Mouse (Mus musculus) left cerebral cortex, postnatal 36 days (tissue): ENCODE data around the gene St3gal5. TPM values are rescaled to one million over a fixed set of nuclear protein-coding genes. Genes with fewer than 3 reads are reported as not detected.
"Not testable (repeated sequence)": the region's sequence is repeated elsewhere in the genome, so short reads cannot be mapped to it uniquely, and the experiment has no call there.

Experiments used
- DNase-seq, 2 experiments: peaks; one replicate each; pipeline ENCODE4 v3.0.0; 2021 to 2022; ENCODE audit warnings: low spot score in 2 of 2, mixed read lengths in 1 of 2
- intact Hi-C: fragments of 180-260 bp; cut with DNase I; formaldehyde crosslinking; loops from one replicate; pipeline ENCODE4 v1.15.1; 2025
- total RNA-seq, 2 experiments: library from RNA; stranded (reverse); gene quantifications; 2 replicates each; pipeline ENCODE4 v1.2.3; 2021

Gene St3gal5
- total RNA-seq, 2 experiments from 2014 or later, result 151 to 177 TPM

DNA sequence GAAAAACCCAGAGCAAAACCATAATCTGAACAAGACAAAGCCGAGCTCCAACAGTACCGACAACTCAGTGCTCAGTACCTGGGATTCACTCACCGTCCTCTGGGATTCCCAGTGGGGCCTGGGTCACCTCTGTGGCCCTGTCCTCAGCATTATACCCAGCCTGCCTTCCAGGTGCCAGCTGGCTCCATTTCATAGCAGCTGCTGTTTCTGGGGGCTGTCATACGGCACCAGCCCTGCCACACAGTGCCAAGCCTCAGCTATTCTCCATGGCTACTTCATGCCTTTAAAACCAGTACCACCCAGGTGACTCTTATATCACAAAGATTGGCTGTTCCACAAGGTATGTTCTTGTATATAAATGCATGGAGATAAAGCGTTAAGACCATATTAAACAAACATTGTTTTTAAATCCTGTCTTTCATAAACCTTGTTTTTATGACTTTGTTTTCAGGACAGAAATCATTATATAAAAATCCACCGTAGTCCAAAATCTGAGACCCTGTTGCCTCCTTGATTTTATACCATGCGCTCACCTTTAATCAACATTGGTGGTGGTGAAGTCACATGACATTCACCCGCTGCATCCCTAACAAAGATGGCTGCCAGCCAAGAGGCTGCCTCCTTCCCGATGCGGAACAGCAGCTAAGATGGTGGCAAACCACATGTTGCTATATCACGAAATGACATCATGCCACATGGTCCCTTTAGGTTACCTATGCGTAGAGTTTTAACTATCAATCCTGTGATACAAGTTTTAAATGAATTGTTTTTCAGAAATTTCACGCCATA, 27.1 kb downstream of the St3gal5 start:
- intact Hi-C loops, result no loop called here
- no peak for DNase-seq

DNA sequence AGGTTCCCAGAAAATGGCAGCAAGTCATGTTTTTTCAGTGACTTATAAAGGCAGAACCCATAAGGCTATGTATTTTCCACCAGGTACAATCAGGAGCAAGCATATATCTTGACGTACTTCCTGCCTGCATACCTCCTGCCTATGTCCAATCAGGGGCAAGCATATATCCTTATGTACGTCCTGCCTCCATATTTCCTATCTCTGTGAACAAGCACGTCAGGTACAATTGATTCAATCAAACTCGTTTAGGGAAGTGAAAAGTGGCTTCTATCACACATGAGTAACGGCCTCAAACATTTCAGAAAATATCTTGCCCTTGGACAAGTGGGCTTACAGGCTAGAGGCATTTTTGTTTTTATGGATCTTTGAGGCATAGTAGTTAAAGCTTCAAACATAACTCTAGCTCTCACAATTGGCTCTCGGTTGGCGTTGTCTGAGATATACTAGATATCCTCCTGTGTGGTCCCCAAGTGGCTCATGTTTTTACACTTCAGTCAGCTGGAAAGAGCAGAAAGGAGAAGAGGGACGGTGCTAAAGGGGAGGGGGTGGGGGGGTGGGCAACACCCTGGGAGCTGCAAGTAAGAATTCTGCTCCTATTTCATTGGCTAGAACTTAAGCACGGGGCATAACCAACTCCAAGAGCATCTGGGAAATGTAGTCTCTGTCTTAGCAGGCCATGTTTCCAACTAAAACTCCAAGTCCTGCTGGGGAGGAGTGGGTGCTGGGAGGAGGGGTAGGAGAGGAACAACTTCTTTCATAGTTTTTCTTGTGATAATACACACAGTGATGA, 28.9 kb downstream of the St3gal5 start:
- intact Hi-C loops, result no loop called here
- no peak for DNase-seq

- no peak for DNase-seq
- intact Hi-C loops, result no loop called here
Observed at GRCm38 (mm10) chr6:72130056-72130455, 32.7 kb downstream of the St3gal5 start.

DNA sequence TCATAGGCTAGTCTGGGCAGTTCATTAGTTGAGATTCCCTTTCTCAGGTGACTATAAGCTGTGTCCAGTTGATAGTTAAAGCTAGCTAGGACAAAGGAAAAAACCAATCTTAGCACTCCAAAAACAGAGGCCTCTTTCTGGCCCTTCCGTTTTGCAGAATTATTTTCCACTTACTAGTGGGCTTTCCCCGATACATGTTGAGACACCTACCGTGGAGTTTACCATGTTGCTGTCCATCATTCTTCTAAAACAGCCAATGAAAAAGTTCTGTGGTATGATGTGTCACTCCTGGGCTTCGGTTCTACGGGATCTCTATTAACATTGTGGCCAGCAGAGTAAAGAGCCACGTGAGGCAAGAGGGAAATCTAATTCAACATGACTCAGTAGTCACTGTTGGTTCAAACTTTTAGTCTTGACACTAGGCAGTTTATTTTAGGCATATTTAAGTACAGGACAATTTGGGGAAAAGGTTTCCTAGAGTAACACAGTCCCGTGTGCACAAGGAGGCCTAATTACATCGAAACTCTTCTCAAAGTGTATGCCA, 35.4 kb downstream of the St3gal5 start:
- intact Hi-C loops, result no loop called here
- no peak for DNase-seq

DNA sequence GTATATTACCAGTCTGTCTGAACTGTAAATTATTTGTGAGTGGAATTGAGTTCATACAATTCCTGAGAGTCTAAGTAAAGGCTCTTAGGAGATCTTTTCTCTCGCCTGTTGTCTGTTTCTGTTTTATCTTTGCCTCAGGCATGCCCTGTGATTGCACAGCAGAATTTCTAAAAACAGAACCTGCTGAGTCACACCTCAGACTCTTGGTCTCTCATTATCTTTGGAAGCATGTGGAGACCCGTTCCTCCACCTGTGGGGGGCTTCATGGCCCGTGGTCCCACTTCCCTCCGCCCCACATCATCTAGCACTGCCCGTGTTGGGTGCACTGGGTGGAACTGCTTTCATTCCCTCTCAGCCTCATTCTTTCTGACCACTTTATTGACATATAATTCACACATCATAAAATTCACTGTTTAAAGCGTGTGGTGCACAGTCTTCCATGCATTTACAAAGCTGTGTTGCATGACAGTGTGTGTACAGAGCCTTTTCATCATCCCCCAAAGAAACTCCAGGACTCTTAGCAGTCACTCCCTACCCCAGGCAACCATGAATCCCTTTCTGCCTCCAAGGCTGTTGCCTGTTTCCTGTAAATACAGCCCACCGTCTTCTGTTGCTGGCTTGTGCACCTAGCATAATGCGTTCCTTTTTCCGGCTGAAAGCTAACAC, 37.6 kb downstream of the St3gal5 start:
- intact Hi-C loops, result no loop called here
- no peak for DNase-seq

GRCm38 (mm10) chr6:72136016-72136415, 38.6 kb downstream of the St3gal5 start:
- intact Hi-C loops, result no loop called here
- DNase-seq, result no peak

DNA sequence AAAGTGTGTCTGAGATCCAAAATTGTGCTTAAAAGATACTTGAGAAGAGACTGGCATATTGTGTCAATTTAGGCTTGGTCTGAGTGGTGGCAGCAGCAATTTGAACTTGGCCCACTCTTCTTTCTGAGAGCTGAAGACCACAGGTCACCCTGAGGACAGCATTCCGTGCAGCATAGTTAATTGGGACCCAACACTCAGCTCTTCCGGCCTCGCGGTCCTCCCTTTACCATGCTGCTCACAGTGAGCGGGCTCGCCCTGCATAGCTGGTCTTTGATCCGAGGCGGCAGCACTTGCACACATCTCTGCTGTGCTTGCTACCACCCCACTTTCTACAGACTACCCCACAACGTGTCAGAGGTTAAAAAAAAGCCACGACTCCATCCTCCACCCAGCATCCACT, 39.2 kb downstream of the St3gal5 start:
- intact Hi-C loops, result no loop called here
- DNase-seq, result no peak

DNA sequence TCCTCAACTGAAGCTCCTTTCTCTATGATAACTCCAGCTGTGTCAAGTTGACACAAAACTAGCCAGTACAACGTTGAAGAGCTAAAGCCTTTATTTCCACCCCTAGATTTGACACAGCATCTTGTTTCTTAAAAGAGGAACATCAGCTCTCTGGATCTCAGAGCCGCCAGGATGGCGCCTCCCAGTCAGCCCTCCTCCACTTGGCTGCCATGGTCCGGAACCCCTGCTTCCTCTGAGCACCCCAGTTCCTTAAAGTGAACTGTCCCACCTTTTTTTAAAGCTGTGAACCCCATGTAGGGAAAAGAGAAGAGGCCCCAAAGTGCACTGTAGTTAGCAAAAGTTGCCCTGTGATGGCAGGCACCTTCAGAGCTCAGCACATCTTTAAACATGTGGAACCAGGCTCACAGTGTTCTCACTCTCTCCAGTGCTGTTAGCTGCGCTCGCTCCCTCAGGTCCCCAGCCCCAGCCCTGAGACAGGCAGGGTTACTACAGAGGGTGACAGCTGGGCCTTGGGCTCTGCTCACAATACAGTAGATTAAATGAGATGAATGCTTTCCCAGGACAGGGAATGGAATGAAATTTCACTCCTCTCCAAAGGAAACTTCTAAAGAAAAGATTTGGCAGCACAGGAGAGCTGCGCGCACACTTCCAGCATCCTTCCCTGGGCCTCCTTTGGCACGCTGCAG, 42.3 kb downstream of the St3gal5 start:
- no peak for DNase-seq
- intact Hi-C loops, result no loop called here

DNA sequence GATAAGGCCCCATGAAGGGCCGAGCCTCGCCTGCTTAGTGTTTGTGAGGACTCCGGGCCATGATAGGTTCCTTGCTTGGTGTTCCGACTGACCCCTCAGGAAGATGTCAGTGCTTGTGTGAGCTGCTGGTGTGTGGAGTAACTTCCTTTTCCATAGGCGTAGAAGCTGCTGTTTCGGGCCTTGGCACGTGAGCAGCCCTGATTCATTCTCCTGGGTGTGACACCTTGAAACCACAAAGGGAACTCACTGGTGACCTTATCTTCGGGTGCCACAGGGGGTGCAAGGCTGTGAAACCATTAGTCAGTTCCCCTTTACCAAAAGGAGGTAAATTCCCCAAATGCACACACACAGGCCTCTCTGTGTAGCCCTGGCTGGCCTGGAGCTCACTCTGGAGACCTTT, 43.0 kb downstream of the St3gal5 start:
- DNase-seq, result no peak
- intact Hi-C loops, result no loop called here

- DNase-seq, result no peak
- intact Hi-C loops, result no loop called here
Observed at GRCm38 (mm10) chr6:72141191-72141590, 43.8 kb downstream of the St3gal5 start.

GRCm38 (mm10) chr6:72142561-72142960, 45.2 kb downstream of the St3gal5 start:
- intact Hi-C loops, result no loop called here
- DNase-seq, result no peak

GRCm38 (mm10) chr6:72144353-72144752, 47.0 kb downstream of the St3gal5 start:
- intact Hi-C loops, result no loop called here
- no peak for DNase-seq

GRCm38 (mm10) chr6:72146803-72147202, 49.4 kb downstream of the St3gal5 start:
- no peak for DNase-seq
- intact Hi-C loops, result no loop called here

- no peak for DNase-seq
Observed at GRCm38 (mm10) chr6:72148721-72149120, 51.3 kb downstream of the St3gal5 start.

DNA sequence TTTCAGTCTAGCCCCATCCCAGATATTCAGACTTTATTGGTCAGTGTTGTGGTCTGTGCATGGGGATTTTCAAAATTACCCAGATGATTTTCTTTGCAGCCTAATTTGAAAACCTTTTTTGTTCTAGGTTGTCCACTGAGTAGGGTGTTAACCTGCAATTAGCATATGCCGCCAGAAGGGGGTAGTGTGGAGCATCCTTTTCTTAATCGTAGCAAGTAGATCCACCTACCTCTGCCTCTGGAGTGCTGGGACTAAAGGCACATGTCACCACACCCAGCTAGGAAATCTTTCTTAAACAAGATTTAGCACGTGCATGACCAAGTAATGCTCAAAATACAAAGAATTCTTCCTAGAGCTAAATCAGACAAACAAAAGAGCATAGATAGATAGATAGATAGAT, 52.4 kb downstream of the St3gal5 start:
- DNase-seq, result no peak
- intact Hi-C loops, result no loop called here

More at GRCm38 (mm10) chr6:72148721-72149120, 51.3 kb downstream of the St3gal5 start:
- intact Hi-C loops, result no loop called here

DNA sequence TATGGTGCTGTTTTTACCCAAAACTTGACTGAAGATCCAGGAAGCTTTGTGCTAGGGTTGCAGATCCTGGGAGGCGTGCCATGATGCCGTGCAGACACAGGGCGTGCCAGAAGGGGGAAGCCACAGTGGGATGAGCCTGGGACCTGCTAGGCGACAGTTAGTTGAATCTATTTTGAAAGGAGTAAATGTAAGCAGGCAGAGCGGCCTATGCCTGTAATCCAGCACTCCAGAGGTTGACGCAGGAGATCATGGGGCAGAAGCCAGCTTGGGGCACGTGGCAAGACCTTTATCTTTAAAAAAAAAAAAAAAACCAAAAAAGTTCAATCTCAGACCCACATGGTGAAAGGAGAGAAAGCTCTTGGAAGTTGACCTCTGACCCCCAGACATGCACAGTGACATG, 55.3 kb downstream of the St3gal5 start:
- intact Hi-C loops, result no loop called here
- no peak for DNase-seq

DNA sequence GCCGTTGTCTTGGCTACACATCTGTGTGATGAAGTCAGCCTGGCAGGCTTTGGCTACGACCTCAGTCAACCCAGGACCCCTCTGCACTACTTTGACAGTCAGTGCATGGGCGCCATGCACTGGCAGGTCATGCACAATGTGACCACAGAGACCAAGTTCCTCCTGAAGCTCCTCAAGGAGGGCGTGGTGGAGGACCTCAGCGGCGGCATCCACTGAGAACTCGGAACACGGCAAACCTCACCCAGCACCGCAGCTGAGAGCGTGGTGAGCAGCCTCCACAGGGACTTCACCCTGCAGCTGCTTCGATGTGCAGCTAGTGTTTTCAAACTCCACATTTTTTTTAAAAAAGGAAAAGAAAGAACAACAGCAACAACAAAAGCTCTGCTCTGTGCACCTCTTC, 56.1 kb downstream of the St3gal5 start:
- DNase-seq, result no peak

DNA sequence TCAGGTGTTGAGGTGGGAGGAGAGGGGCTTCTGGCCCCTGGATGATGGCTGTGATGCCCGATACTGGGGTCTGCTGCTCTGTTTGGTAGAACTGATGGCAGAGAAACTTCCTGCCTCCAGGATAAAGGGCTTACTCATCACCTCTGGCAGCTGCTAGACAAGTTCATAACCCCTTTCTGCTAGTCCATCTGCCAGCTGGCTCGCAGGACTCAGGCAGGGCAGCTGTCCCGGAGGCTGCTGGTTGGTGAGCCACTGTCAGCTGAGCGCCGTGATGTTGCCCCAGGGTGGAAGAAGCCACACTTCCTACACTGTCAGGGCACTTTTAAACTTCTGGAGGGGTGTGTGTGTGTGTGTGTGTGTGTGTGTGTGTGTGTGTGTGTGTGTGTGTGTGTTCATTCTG, 56.6 kb downstream of the St3gal5 start:
- intact Hi-C loops, DNase-seq: not testable (repeated sequence)

More for the DNA sequence above, 56.1 kb downstream of the St3gal5 start:
- intact Hi-C loops, result no loop called here

DNA sequence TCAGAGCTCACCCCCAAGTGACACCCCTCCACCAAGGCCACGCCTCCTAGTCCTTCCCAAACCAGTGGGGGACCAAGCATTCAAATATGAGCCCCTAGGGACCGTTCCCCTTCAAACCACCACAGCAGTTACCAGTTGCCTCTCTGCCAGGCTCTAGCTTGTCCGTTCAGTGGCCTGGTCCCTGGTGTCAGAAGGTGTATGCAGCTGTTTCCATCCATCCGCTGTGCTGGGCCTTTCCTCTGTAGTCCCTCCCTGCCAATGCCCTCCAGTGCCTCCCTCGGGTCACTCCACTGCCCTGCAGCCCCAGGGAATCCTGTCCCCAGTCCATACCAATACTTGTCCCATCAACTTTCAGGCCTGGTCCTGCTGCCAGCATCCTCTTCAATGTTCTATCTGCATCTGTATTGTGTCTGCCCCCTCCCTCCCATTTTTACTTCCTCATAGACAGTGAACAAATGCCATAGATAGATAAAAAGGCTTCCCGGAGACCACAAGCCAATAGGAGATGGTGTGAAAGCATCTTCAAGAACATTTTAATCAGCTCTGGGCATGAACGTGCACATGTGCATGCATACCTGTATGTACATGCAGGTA, 57.6 kb downstream of the St3gal5 start:
- intact Hi-C loops, result no loop called here
- DNase-seq, result no peak
